Mouse (Mus musculus) frontal cortex, postnatal 36 days (tissue): ENCODE data around the gene Mc1r.

Experiments used
- DNase-seq, 2 experiments: peaks; one replicate each; pipeline ENCODE4 v3.0.0; 2022; ENCODE audit warnings: low spot score in 2 of 2

Mc1r gene

GRCm38 (mm10) chr8:123406786-123407185, at the start of gene Mc1r:
Mc1r (plus strand) TSS chr8:123407107.
- DNase-seq = peak; percentile 71 to 79

- peak; percentile 83 to 90 for DNase-seq
Measured at GRCm38 (mm10) chr8:123361082-123361739, 45.7 kb upstream of the Mc1r start.

- DNase-seq = peak; percentile 95 to 96
Measured at GRCm38 (mm10) chr8:123373403-123374238, 33.3 kb upstream of the Mc1r start, which contains the start of gene Tcf25. Tcf25 (plus strand) TSS chr8:123373753.

GRCm38 (mm10) chr8:123374239-123374578, 32.7 kb upstream of the Mc1r start:
- peak; percentile 92 to 93 for DNase-seq

GRCm38 (mm10) chr8:123375701-123376100, 31.2 kb upstream of the Mc1r start:
- DNase-seq = no peak

- DNase-seq = no peak
Measured at GRCm38 (mm10) chr8:123376106-123376505, 30.8 kb upstream of the Mc1r start.

- no peak for DNase-seq
Measured at GRCm38 (mm10) chr8:123381711-123382110, 25.2 kb upstream of the Mc1r start.

GRCm38 (mm10) chr8:123382516-123382915, 24.4 kb upstream of the Mc1r start:
- no peak for DNase-seq

GRCm38 (mm10) chr8:123384883-123385540, 21.9 kb upstream of the Mc1r start:
- DNase-seq = no peak

- DNase-seq = no peak
Measured at GRCm38 (mm10) chr8:123387041-123387440, 19.9 kb upstream of the Mc1r start.

- no peak for DNase-seq
Measured at GRCm38 (mm10) chr8:123387801-123388200, 19.1 kb upstream of the Mc1r start.

- DNase-seq = no peak
Measured at GRCm38 (mm10) chr8:123389026-123389425, 17.9 kb upstream of the Mc1r start.

GRCm38 (mm10) chr8:123398308-123398707, 8.6 kb upstream of the Mc1r start:
- no peak for DNase-seq

- no peak for DNase-seq
Measured at GRCm38 (mm10) chr8:123401936-123402335, 5.0 kb upstream of the Mc1r start.

- no peak for DNase-seq
Measured at GRCm38 (mm10) chr8:123402730-123403326, 4.1 kb upstream of the Mc1r start.

- DNase-seq = no peak
Measured at GRCm38 (mm10) chr8:123404521-123404920, 2.4 kb upstream of the Mc1r start.

GRCm38 (mm10) chr8:123407612-123408011, 705 bp downstream of the Mc1r start:
- no peak for DNase-seq

GRCm38 (mm10) chr8:123408586-123409544, 2.0 kb downstream of the Mc1r start:
- no peak for DNase-seq

GRCm38 (mm10) chr8:123410049-123410587, 3.2 kb downstream of the Mc1r start:
- no peak for DNase-seq

GRCm38 (mm10) chr8:123410788-123411187, 3.9 kb downstream of the Mc1r start:
- DNase-seq = no peak

GRCm38 (mm10) chr8:123411246-123411645, 4.3 kb downstream of the Mc1r start, which contains the start of gene Tubb3:
Tubb3 (plus strand) TSS chr8:123411424.
- peak; percentile 92 to 93 for DNase-seq
